Mouse (Mus musculus) heart, postnatal 0 days (tissue): ENCODE data around the gene Ptgdr2. TPM values are rescaled to one million over a fixed set of nuclear protein-coding genes. Genes with fewer than 3 reads are reported as not detected.

Experiments used
- ATAC-seq: fragments of 200-750 bp; cut with Nextera tagmentation; 2 replicates; pipeline ENCODE4 v1.8.0; 2017; ENCODE audit warnings: low read depth, moderate number of reproducible peaks, moderate library complexity; ENCODE audit not compliant: insufficient read depth
- DNase-seq: peaks from one replicate; pipeline ENCODE4 v3.0.0-alpha.2; 2016; ENCODE audit warnings: low spot score
- H3K27ac ChIP-seq: fragments of 300-500 bp; sonication (generic); 2 replicates; pipeline ENCODE4 v1.5.1; 2014; ENCODE audit warnings: low read depth, mild to moderate bottlenecking
- H3K27me3 ChIP-seq: fragments of 300-500 bp; sonication (generic); 2 replicates; pipeline ENCODE4 v1.6.1; 2014; ENCODE audit warnings: low read length, mixed read lengths; ENCODE audit not compliant: control insufficient read depth, insufficient read depth
- H3K36me3 ChIP-seq: fragments of 300-500 bp; sonication (generic); replicated peaks from 2 replicates; pipeline ENCODE4 v1.6.1; 2014; ENCODE audit warnings: low read length, mixed read lengths; ENCODE audit not compliant: control insufficient read depth, insufficient read depth
- H3K4me1 ChIP-seq: fragments of 300-500 bp; sonication (generic); 2 replicates; pipeline ENCODE4 v1.6.1; 2014; ENCODE audit warnings: antibody characterized with exemption; ENCODE audit not compliant: control insufficient read depth, insufficient read depth
- H3K4me2 ChIP-seq: fragments of 300-500 bp; sonication (generic); 2 replicates; pipeline ENCODE4 v1.6.1; 2014; ENCODE audit warnings: low read depth, mild to moderate bottlenecking, low read length, moderate library complexity
- H3K4me3 ChIP-seq: fragments of 300-500 bp; sonication (generic); 2 replicates; pipeline ENCODE4 v1.5.1; 2014; ENCODE audit warnings: low read depth, low read length
- H3K9ac ChIP-seq: fragments of 300-500 bp; sonication (generic); replicated peaks from 2 replicates; pipeline ENCODE4 v1.6.1; 2014; ENCODE audit warnings: low read depth, low read length, mixed read lengths
- H3K9me3 ChIP-seq: fragments of 300-500 bp; sonication (generic); replicated peaks from 2 replicates; pipeline ENCODE4 v1.6.1; 2016; ENCODE audit warnings: low read length; ENCODE audit not compliant: control insufficient read depth
- CTCF ChIP-seq: IDR thresholded peaks from 2 replicates; pipeline ENCODE4 v1.5.1; 2016; ENCODE audit warnings: antibody characterized with exemption, control low read depth, low read depth
- EP300 ChIP-seq: IDR thresholded peaks from 2 replicates; pipeline ENCODE4 v1.6.1; 2016; ENCODE audit warnings: antibody characterized with exemption, low read depth
- WGBS: fragments of 180-500 bp; shearing (Covaris S2); extraction: QIAGEN DNeasy Blood & Tissue Kit; methylation state at CpG from one replicate; pipeline ENCODE4 v1.1.7; 2014; 5-methylcytosine and 5-hydroxymethylcytosine counted together
- polyA plus RNA-seq: library from polyadenylated mRNA; unstranded; fragments of >200 nt; fragmentation: Nextera tagmentation; extraction: Ambion mirVana; gene quantifications from 2 replicates; pipeline ENCODE4 v1.2.1, GENCODE M21; 2015
- total RNA-seq: library from RNA; depleted of rRNA; stranded (reverse); fragments of >200 nt; gene quantifications from 2 replicates; pipeline ENCODE4 v1.2.3, GENCODE M21; 2014; ENCODE audit warnings: low replicate concordance

Gene Ptgdr2
- total and polyA plus RNA-seq, 2 experiments from 2014 or later, result 0.04 to 0.11 TPM

DNA sequence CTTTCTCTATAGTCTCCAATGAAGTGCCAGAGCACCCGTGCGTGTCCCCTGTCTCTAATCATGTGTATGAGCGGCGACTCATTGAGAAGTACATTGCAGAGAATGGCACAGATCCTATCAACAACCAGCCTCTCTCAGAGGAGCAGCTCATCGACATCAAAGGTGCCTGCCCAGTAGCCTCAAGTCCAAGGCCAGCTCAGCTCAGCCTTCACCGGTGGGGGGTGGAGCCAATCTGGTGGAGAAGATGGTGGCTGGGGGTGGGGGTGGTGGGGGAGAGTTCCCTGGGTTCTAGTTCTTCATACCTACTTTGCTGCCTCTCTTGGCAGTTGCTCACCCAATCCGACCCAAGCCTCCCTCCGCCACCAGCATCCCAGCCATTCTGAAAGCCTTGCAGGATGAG lies 39.5 kb upstream of the Ptgdr2 start:
- no peak for ATAC-seq
- Histone ChIP-seq H3K27ac (peak overlapping the region; percentile 96), H3K4me1 (peaks cover 32% of the 10 kb centered on the region), H3K9me3 (no peaks in the 10 kb centered on the region), H3K27me3 (no peaks in the 10 kb centered on the region), H3K9ac (peak overlapping the region; percentile 96; the same call in 1 of the 2 replicates), H3K4me3 (peak overlapping the region; percentile 93; the same call in 1 of the 2 replicates), H3K4me2 (peak overlapping the region; percentile 90), H3K36me3 (peaks cover 49% of the 10 kb centered on the region)
- TF ChIP-seq CTCF, result no peak
- TF ChIP-seq EP300, result no peak
- no peak for DNase-seq
- WGBS, result 50% methylated on average over 8 of the region's 8 CpGs

DNA sequence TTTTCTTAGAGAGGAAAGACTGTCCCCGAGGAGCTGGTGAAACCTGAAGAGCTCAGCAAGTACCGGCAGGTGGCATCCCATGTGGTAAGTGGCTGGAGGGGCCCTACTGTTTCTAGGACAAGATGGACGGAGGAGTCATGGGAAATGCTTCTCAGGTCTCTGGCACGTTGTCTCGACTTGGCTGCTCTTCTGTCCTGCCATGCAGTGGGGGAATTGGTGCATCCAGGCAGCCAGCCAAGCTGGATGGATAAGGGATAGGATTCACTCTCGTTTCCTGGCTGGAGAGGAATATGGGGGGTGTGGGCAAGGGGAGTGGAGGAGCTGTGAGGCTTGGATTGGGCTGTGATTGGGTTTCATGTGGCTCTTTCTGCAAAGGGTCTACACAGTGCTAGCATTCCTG lies 36.6 kb upstream of the Ptgdr2 start:
- TF ChIP-seq EP300, result no peak
- TF ChIP-seq CTCF, result no peak
- Histone ChIP-seq H3K27me3 (no peaks in the 10 kb centered on the region), H3K4me3 (no peak overlapping the region), H3K4me1 (peaks cover 36% of the 10 kb centered on the region), H3K27ac (peak overlapping the region; percentile 62), H3K4me2 (no peak overlapping the region), H3K9ac (no peak overlapping the region), H3K9me3 (no peaks in the 10 kb centered on the region), H3K36me3 (peaks cover 77% of the 10 kb centered on the region)
- WGBS, result 16% methylated on average over 6 of the region's 6 CpGs
- DNase-seq (peak; percentile 49), ATAC-seq (peak; percentile 28; the same call in 1 of the 2 replicates)

DNA sequence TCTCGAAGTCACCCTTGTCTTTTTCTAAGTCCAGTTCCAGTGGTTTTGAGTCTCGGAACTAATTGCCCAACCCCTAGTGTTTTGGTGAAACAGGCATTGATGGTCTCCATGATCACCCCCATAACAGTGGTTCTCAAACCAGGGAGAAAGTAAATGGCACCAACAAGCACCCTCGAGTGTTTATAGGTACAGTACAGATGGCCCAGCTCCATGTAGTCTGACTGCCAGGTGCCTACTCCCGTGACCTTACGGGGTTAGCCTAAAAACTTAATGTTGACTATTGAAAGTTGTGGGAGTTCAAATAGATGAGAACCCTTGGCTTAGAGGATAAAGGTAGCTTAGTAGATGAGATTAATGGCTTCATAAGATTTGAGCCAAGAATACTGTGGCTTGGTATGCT lies 35.9 kb upstream of the Ptgdr2 start:
- 92% methylated on average over 5 of the region's 5 CpGs for WGBS
- H3K9me3 ChIP-seq, result no peaks in the 10 kb centered on the region
- no peaks in the 10 kb centered on the region for H3K27me3 ChIP-seq
- DNase-seq, result no peak
- H3K4me1 ChIP-seq, result peaks cover 37% of the 10 kb centered on the region
- ATAC-seq, result no peak
- no peak overlapping the region for H3K27ac ChIP-seq
- no peak overlapping the region for H3K4me3 ChIP-seq
- H3K9ac ChIP-seq, result no peak overlapping the region
- H3K36me3 ChIP-seq, result peaks cover 84% of the 10 kb centered on the region
- H3K4me2 ChIP-seq, result no peak overlapping the region
- TF ChIP-seq CTCF, result no peak

DNA sequence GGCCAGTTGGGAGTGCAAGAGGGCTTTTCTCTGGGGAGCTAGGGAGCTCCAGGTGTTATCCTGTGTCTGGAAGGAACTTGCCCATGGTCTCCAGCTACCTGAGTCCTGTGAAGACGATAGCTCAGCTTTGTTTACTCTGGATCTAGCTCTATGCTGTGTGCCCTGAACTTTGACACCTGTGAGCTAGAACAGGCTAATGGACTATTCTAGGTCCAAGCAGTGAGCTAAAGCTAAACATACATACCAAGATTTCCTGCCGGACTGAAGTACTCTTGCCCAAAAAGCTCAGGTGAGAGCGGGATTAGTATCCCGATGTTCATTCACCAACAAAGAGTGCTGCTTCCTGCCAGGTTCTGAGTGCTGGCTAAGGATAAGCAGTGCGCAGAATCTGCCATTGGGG lies 32.4 kb upstream of the Ptgdr2 start:
- H3K27ac ChIP-seq, result peak overlapping the region; percentile 88
- H3K4me1 ChIP-seq, result peaks cover 31% of the 10 kb centered on the region
- TF ChIP-seq CTCF (no peak), EP300 (no peak)
- DNase-seq (no peak), ATAC-seq (no peak)
- WGBS, result 70% methylated on average over 5 of the region's 5 CpGs
- no peak overlapping the region for H3K4me3 ChIP-seq
- H3K27me3 ChIP-seq, result no peaks in the 10 kb centered on the region
- no peaks in the 10 kb centered on the region for H3K9me3 ChIP-seq
- no peak overlapping the region for H3K9ac ChIP-seq
- peaks cover 77% of the 10 kb centered on the region for H3K36me3 ChIP-seq
- H3K4me2 ChIP-seq, result no peak overlapping the region

DNA sequence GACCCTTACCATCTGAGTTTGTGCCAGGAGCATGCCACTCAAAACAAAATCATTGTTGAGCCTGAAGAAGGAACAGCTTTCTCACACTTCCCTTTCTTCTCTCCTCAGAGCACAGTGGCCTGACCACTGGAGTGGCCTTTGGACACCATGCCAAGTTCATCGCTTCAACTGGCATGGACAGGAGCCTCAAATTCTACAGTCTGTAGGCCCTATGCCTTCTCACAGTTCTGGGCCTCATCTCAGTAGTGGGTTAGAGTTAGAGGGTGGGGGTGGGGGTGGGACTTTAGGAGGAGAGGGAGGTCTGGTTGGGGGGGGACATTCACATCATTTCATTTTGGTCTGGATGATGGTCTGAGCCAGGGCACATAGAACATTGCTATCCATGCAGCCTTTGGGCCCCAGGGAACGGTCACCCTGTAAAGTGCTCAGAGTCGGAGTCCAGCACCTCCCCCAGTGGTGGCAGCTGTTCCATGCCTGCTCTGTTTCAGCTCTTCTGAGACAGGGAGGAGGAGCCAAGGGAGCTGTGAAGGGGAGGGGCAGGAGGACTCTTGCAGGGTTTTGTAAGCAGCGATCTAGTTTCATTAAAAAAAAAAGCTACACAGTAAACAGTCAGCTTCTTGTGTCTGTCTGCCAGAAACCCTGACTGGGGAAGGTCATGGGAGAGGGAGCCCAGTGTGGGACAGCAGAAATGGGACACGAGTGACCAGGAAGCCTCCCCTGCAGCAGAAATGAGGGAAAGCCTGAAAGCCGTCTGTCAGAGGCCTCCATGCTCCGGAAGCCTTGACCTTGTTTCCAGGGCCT lies 31.8 kb upstream of the Ptgdr2 start:
- ATAC-seq, result peak; percentile 60
- H3K27me3 ChIP-seq, result no peaks in the 10 kb centered on the region
- whole genome bisulfite sequencing, result 12% methylated on average over 7 of the region's 7 CpGs
- no peak overlapping the region for H3K4me3 ChIP-seq
- no peak overlapping the region for H3K9ac ChIP-seq
- no peaks in the 10 kb centered on the region for H3K9me3 ChIP-seq
- TF ChIP-seq CTCF (no peak), EP300 (peak; percentile 2; the same call in 1 of the 2 replicates)
- DNase-seq, result peak; percentile 70
- no peak overlapping the region for H3K4me2 ChIP-seq
- H3K36me3 ChIP-seq, result peaks cover 71% of the 10 kb centered on the region
- H3K4me1 ChIP-seq, result peaks cover 27% of the 10 kb centered on the region
- peak overlapping the region; percentile 88 for H3K27ac ChIP-seq

DNA sequence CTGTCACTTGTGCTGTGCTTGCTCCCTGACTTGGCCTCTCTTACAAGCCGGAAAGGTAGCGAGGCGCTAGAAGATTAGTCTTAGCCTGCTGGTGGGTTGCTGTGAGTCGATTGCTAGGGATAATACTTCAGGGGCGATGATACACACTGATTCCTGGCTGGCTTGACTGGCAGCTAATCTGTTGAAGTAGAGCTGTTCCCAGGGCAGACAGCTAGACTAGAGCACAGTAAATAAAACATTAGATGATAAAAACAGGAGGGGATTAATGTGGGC lies 31.3 kb upstream of the Ptgdr2 start:
- Histone ChIP-seq H3K9ac (no peak overlapping the region), H3K9me3 (no peaks in the 10 kb centered on the region), H3K36me3 (peaks cover 65% of the 10 kb centered on the region), H3K4me1 (peaks cover 27% of the 10 kb centered on the region; the same call in 1 of the 2 replicates), H3K4me2 (no peak overlapping the region), H3K27me3 (no peaks in the 10 kb centered on the region), H3K4me3 (no peak overlapping the region), H3K27ac (peak overlapping the region; percentile 88)
- ATAC-seq, result no peak; the same call in 1 of the 2 replicates
- no peak for TF ChIP-seq CTCF
- TF ChIP-seq EP300, result no peak
- no peak for DNase-seq
- 27% methylated on average over 5 of the region's 5 CpGs for WGBS
